Mouse (Mus musculus): ENCODE results near the gene Zfp335. TPM values are rescaled to one million over a fixed set of nuclear protein-coding genes. Genes with fewer than 3 reads are reported as not detected.
"Not testable (repeated sequence)": the region's sequence is repeated elsewhere in the genome, so short reads cannot be mapped to it uniquely, and the experiment has no call there.

The Zfp335 gene
- total and polyA plus RNA-seq, 3 experiments, result 8.0 to 14.3 (median 8.2) TPM

- Histone ChIP-seq H3K36me3 (ENCODE audit: control insufficient read depth, insufficient read depth, low read length) (no peaks in the 10 kb centered on the region), H3K27ac (peak overlapping the region; percentile 76), H3K79me2 (replicated peaks; ENCODE audit: control insufficient read depth, insufficient read depth, low read length) (no peaks in the 10 kb centered on the region), H3K4me3 (no peak overlapping the region), H3K9ac (ENCODE audit: low read depth, low read length) (no peak overlapping the region), H3K27me3 (ENCODE audit: control insufficient read depth, insufficient read depth, low read length) (no peaks in the 10 kb centered on the region), H3K4me1 (ENCODE audit: control insufficient read depth, insufficient read depth, low read length) (peaks cover 13% of the 10 kb centered on the region)
- WGBS, result 8% methylated on average over 16 of the region's 16 CpGs
- DNase-seq, result peak; percentile 75 to 89
- TF ChIP-seq EP300 (IDR thresholded peaks at IDR 0.05; ENCODE audit: insufficient read depth, low read depth, low read length) (peak; percentile 78; the same call in 1 of the 2 replicates), CTCF (IDR thresholded peaks at IDR 0.05) (peak; percentile 27; the same call in 1 of the 2 replicates), POLR2A (IDR thresholded peaks at IDR 0.05; ENCODE audit: insufficient read depth, low read depth, low read length) (no peak)
- intact Hi-C loops (cut with DNase I), result loop anchor here (2.0 kb wide), 1 partner anchor 32 kb away; no protein-coding TSS in a partner anchor
Observed at GRCm38 (mm10) chr2:164866741-164867551, 44.6 kb downstream of the Zfp335 start.

- intact Hi-C loops (cut with DNase I), result no loop called here
- H3K79me2 ChIP-seq (replicated peaks; ENCODE audit: control insufficient read depth, insufficient read depth, low read length), result no peaks in the 10 kb centered on the region
Observed at GRCm38 (mm10) chr2:164864593-164864992, 47.0 kb downstream of the Zfp335 start.

GRCm38 (mm10) chr2:164863411-164863810 lies 48.1 kb downstream of the Zfp335 start:
- H3K36me3 ChIP-seq (ENCODE audit: control insufficient read depth, insufficient read depth, low read length); H3K27ac ChIP-seq; H3K27me3 ChIP-seq (ENCODE audit: control insufficient read depth, insufficient read depth, low read length); H3K79me2 ChIP-seq (replicated peaks; ENCODE audit: control insufficient read depth, insufficient read depth, low read length); H3K4me3 ChIP-seq; intact Hi-C loops (cut with DNase I); H3K9ac ChIP-seq (ENCODE audit: low read depth, low read length); DNase-seq: not testable (repeated sequence)
- peaks cover 16% of the 10 kb centered on the region for H3K4me1 ChIP-seq (ENCODE audit: control insufficient read depth, insufficient read depth, low read length)
- WGBS, result 95% methylated on average over 8 of the region's 9 CpGs

More at GRCm38 (mm10) chr2:164864593-164864992, 47.0 kb downstream of the Zfp335 start:
- no peak for TF ChIP-seq POLR2A (IDR thresholded peaks at IDR 0.05; ENCODE audit: insufficient read depth, low read depth, low read length)
- no peak for TF ChIP-seq CTCF (IDR thresholded peaks at IDR 0.05)
- Histone ChIP-seq H3K4me1 (ENCODE audit: control insufficient read depth, insufficient read depth, low read length) (peaks cover 16% of the 10 kb centered on the region), H3K27ac (no peak overlapping the region), H3K9ac (ENCODE audit: low read depth, low read length) (no peak overlapping the region), H3K36me3 (ENCODE audit: control insufficient read depth, insufficient read depth, low read length) (no peaks in the 10 kb centered on the region), H3K4me3 (no peak overlapping the region), H3K27me3 (ENCODE audit: control insufficient read depth, insufficient read depth, low read length) (no peaks in the 10 kb centered on the region)
- DNase-seq, result no peak
- WGBS, result 63% methylated on average over 4 of the region's 4 CpGs

GRCm38 (mm10) chr2:164862179-164862861 lies 49.2 kb downstream of the Zfp335 start:
- H3K79me2 ChIP-seq (replicated peaks; ENCODE audit: control insufficient read depth, insufficient read depth, low read length), result no peaks in the 10 kb centered on the region
- 14% methylated on average over 9 of the region's 9 CpGs for WGBS
- no peaks in the 10 kb centered on the region for H3K27me3 ChIP-seq (ENCODE audit: control insufficient read depth, insufficient read depth, low read length)
- H3K36me3 ChIP-seq (ENCODE audit: control insufficient read depth, insufficient read depth, low read length), result no peaks in the 10 kb centered on the region
- intact Hi-C loops (cut with DNase I), result no loop called here
- peak; percentile 66 to 77 for DNase-seq
- H3K4me1 ChIP-seq (ENCODE audit: control insufficient read depth, insufficient read depth, low read length), result peaks cover 16% of the 10 kb centered on the region
- TF ChIP-seq CTCF (IDR thresholded peaks at IDR 0.05) (no peak), POLR2A (IDR thresholded peaks at IDR 0.05; ENCODE audit: insufficient read depth, low read depth, low read length) (no peak), EP300 (IDR thresholded peaks at IDR 0.05; ENCODE audit: insufficient read depth, low read depth, low read length) (no peak)
- no peak overlapping the region for H3K9ac ChIP-seq (ENCODE audit: low read depth, low read length)
- no peak overlapping the region for H3K4me3 ChIP-seq
- H3K27ac ChIP-seq, result peak overlapping the region; percentile 62

GRCm38 (mm10) chr2:164861094-164861493 lies 50.5 kb downstream of the Zfp335 start:
- Histone ChIP-seq H3K4me1 (ENCODE audit: control insufficient read depth, insufficient read depth, low read length) (peaks cover 11% of the 10 kb centered on the region), H3K9ac (ENCODE audit: low read depth, low read length) (no peak overlapping the region), H3K27ac (peak overlapping the region; percentile 62), H3K27me3 (ENCODE audit: control insufficient read depth, insufficient read depth, low read length) (no peaks in the 10 kb centered on the region), H3K4me3 (no peak overlapping the region), H3K36me3 (ENCODE audit: control insufficient read depth, insufficient read depth, low read length) (no peaks in the 10 kb centered on the region), H3K79me2 (replicated peaks; ENCODE audit: control insufficient read depth, insufficient read depth, low read length) (no peaks in the 10 kb centered on the region)
- TF ChIP-seq CTCF (IDR thresholded peaks at IDR 0.05) (no peak), POLR2A (IDR thresholded peaks at IDR 0.05; ENCODE audit: insufficient read depth, low read depth, low read length) (no peak), EP300 (IDR thresholded peaks at IDR 0.05; ENCODE audit: insufficient read depth, low read depth, low read length) (no peak)
- DNase-seq, result no peak
- intact Hi-C loops (cut with DNase I), result no loop called here
- 52% methylated on average over 4 of the region's 4 CpGs for WGBS
